Mouse (Mus musculus): ENCODE measurements at regions not wholly inside any gene's neighbourhood (a gene's known extent, or its start where the extent isn't known, plus 50 kb on each side); places are given as distances from the start of the nearest gene placed in this dataset.
"Not testable (repeated sequence)": the region's sequence is repeated elsewhere in the genome, so short reads cannot be mapped to it uniquely, and the experiment has no call there.

- no peak for DNase-seq
These were observed 314.3 kb upstream of the Klf6 start for GRCm38 (mm10) chr13:5546937-5547336.

- no peak for DNase-seq
These were observed 312.5 kb upstream of the Klf6 start for GRCm38 (mm10) chr13:5548768-5549167.

- DNase-seq: no peak
These were observed 312.1 kb upstream of the Klf6 start for GRCm38 (mm10) chr13:5549175-5549574.

GRCm38 (mm10) chr13:5549747-5550146 is 311.5 kb upstream of the Klf6 start:
- no peak for DNase-seq

- DNase-seq: no peak
These were observed 310.9 kb upstream of the Klf6 start for GRCm38 (mm10) chr13:5550354-5550753.

- no peak for DNase-seq
These were observed 310.2 kb upstream of the Klf6 start for GRCm38 (mm10) chr13:5551131-5551530.

GRCm38 (mm10) chr13:5553461-5553860 is 307.8 kb upstream of the Klf6 start:
- no peak for DNase-seq

GRCm38 (mm10) chr13:5558095-5558494 is 303.2 kb upstream of the Klf6 start:
- DNase-seq: no peak

GRCm38 (mm10) chr13:5566479-5566878 is 294.8 kb upstream of the Klf6 start:
- no peak for DNase-seq

- DNase-seq: no peak
These were observed 294.4 kb upstream of the Klf6 start for GRCm38 (mm10) chr13:5566896-5567295.

GRCm38 (mm10) chr13:5569579-5569978 is 291.7 kb upstream of the Klf6 start:
- DNase-seq: no peak

GRCm38 (mm10) chr13:5570386-5570785 is 290.9 kb upstream of the Klf6 start:
- no peak for DNase-seq

- DNase-seq: no peak
These were observed 284.7 kb upstream of the Klf6 start for GRCm38 (mm10) chr13:5576568-5576967.

GRCm38 (mm10) chr13:5583681-5584080 is 277.6 kb upstream of the Klf6 start:
- not testable (repeated sequence) for DNase-seq

GRCm38 (mm10) chr13:5587196-5587595 is 274.1 kb upstream of the Klf6 start:
- DNase-seq: no peak

- no peak for DNase-seq
These were observed 270.0 kb upstream of the Klf6 start for GRCm38 (mm10) chr13:5591286-5591685.

- DNase-seq: no peak
These were observed 269.3 kb upstream of the Klf6 start for GRCm38 (mm10) chr13:5591837-5592555.

GRCm38 (mm10) chr13:5592556-5593061 is 268.7 kb upstream of the Klf6 start:
- no peak for DNase-seq

GRCm38 (mm10) chr13:5601648-5602047 is 259.6 kb upstream of the Klf6 start:
- DNase-seq: no peak

- peak; percentile 8 for DNase-seq
These were observed 257.2 kb upstream of the Klf6 start for GRCm38 (mm10) chr13:5603905-5604596.

GRCm38 (mm10) chr13:5605418-5605817 is 255.9 kb upstream of the Klf6 start:
- DNase-seq: no peak

GRCm38 (mm10) chr13:5607462-5607861 is 253.8 kb upstream of the Klf6 start:
- DNase-seq: no peak

GRCm38 (mm10) chr13:5614186-5614737 is 247.0 kb upstream of the Klf6 start:
- DNase-seq: no peak

GRCm38 (mm10) chr13:5614833-5615232 is 246.4 kb upstream of the Klf6 start:
- DNase-seq: no peak

All from right cerebral cortex, adult 18-20 months (tissue).